Mouse (Mus musculus): ENCODE measurements around the gene Ttll1.

Ttll1 gene

DNA sequence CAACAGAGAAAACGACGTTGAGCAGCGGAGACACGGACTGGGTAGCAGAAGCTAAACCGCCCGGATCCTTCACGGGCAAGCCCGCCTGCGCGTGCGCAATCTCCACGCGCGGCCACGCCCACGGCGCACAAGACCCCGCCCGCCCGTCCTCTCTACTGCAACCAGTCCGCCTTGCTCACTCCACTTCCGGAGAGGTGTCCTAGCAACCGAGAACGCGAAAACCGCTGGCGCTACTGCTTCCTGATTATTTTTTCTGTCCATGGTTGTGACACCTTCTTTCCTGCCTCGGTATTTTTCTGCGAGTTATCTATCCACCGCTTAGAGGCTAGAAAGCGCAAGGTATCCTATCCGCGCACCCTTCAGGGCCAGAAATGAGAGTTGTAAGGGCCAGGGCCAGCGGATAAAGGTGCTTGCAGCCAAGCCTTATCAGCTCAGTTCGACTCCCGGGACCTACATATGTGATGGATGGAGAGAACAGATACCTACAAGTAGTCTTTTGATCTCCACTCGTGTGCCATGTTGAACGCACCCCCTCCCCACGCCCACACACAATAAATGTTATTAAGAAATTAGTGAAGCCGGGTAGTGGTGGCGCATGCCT, at the start of gene Ttll1:
Gene Ttll1, minus strand, starts transcription at position 89 of the 601 bp plus-strand sequence.
- DNase-seq (ENCODE audit: low read depth): peak; percentile 89

DNA sequence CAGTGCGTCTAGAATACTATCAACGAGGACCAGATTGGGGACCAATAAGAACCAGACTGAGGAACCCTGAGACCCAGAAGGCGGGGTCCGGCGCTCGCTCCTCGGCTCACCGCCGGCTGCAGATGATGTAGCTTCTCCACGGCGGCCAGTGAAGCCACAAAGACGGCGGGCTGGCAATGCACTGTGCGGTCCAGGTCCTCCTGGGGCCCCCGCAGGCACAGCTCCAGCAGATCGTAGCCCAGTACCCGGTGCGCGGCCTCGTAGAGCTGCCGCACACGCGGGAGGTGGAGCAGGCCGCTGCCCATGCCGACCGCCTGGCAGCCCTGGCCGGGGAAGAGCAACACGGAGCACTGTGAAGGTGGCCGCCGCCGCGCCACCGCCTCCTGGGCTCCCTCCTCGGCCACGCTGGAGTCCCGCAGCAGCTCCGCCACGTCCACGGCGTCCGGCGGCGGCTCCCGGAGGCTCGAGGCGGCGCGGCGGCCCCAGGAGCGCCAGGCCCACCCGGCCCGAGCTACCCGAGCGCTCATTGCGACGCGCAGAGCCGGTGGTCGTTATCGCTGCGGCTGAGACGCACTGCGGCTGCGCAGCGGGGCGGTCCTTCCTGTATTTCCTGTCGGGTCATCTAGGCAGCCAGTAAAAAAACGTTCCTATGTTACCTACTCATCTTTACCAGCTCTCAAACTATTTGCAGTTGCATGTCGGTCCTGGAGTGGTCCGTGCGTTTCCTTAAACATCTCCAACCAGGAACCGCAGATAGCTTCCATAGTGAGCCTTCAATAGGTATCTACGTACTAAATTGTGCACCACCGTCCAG, 44.7 kb upstream of the Ttll1 start:
- DNase-seq (ENCODE audit: low read depth): peak; percentile 49

DNA sequence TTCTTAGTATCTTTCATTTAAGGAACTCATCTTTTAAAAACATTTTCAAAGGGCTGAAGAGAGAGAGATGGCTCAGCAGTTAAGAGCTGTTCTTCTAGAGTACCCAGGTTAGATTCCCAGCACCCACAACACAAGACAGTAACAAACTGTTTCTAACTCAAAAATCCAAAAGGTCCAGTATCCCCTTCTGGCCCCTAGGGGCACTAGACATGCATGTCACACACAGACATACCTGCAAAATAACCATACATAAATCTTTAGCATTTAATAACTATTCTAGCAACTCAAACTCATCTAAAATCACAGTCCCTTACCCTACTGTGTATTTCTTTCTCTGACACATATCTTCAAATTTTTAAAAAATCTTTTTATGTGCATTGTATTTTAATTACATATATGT, 43.1 kb upstream of the Ttll1 start:
- no peak for DNase-seq (ENCODE audit: low read depth)

DNA sequence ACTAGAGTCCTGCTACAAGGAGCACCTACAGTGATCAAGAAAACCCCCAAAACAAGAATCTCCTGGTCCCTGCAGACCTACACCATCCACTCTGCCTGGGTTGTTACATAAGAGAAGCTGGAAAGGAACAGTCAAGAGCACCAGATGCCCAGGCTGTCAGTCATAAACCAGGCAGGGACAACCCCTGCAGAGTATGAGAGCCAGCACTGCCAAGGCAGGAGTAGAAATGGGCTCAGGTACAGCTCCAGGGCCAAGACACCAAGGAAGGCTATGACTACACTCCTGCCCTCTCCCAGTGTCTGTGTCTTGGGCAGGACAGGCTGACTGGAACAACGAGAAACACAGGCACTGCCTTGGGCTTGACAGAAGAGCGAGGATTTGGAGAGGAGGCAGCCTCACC, 39.4 kb upstream of the Ttll1 start:
- no peak for DNase-seq (ENCODE audit: low read depth)

DNA sequence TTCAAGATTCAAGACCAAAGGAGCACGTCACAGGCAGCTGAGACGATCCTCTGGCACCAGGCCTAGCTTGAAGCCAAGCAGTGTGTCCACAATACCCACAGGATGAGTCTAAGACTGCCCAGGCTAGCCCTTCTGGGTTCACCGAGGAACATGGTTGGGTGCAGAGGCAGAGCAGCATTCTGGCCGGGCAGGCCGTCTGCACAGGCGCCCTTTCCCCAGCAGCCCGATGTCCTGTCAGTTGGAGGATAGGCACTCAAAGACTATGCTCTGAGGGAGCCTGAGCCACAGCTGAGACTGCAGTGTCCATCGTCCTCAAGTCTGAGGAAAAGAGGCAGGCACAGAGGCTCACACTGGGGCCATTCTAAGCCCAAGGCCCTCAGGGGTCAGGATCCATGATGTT, 36.5 kb upstream of the Ttll1 start:
- no peak for DNase-seq (ENCODE audit: low read depth)

DNA sequence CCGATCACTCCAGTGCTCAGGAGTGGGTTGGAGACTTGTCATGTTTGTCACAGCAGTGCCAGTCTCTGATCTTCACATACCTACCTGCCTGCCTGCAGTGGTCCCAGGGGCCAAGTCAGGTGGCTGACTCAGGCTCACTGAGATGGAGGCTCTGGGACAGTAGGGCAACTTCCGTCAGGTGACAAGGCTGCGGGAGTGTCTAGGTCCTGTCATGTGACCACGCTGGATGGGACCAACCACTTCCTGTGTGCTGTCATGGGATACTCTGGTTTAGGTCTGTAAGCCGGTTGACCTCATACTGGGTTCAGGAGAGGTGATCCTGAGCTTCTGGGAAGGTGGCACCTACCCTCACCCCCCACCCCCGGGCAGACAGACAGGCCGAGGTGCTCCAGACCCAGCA, 35.3 kb upstream of the Ttll1 start:
- no peak for DNase-seq (ENCODE audit: low read depth)

DNA sequence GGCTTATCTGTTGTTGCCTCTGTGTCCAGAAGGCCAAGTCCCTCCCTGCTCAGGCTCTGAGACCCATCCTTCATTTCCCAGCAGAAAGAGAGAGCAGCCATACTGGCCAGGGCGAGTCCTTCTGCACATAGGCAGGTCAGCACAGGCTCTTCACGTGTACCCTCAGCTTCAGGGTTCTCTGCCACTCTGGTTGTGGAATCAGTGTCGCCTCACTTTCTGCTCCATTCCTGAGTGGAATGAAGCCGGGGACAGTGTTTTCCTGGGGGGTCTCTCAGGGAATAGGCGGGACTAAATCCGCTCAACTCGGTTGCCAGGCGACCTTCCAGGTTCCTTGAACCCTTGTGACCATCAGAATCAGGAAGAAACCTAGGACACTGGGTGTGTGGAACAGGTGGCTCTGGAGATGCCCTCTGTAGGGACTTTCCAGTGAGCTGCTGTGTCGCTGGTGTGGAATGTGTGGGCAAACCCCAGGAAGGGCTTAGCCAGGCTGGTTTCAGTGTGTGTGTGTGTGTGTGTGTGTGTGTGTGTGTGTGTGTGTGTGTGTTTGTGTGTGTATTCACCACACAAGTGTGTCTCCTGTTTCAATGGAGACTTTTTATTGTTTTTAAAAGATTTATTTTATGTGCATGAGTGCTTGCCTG, 31.1 kb upstream of the Ttll1 start:
- DNase-seq (ENCODE audit: low read depth): no peak

DNA sequence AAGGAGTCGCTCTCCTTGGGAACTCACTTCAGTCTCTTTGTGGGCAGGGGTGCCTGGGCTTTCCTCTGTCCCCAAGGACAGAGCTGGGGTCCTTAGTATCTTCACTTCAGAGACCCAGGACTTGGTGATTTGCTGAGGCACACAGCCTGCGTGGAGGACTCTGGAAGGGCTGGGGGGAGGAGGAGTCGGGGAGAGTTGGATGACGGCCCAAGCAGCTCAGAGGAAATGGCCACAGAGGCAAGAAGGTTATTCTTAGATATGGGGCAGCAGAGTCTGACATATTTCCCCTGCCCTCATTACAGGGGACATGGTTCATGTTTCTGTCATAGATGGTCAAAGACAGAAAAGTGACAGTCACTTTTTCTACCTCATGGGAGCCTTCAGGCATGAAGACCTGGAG, 29.2 kb upstream of the Ttll1 start:
- no peak for DNase-seq (ENCODE audit: low read depth)

DNA sequence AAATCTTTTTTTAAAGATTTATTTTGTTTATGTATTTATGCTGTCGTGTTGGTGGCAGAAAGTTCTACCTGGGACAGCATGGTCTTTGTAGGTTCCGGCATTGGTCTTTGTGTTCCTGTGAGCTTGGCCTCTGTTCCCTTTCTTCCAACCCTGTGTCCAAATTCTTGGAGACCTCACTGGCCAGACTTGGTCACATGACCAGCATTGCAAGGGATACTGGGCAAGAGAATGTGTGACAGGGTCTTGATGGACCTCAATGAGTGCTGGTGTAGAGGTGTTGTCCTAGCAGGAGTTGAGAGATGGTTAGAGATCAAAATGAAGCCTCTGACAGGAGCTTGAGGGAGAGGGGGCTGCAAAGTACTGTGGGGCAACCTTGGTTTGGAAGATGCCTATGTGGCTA, 28.2 kb upstream of the Ttll1 start:
- no peak for DNase-seq (ENCODE audit: low read depth)

DNA sequence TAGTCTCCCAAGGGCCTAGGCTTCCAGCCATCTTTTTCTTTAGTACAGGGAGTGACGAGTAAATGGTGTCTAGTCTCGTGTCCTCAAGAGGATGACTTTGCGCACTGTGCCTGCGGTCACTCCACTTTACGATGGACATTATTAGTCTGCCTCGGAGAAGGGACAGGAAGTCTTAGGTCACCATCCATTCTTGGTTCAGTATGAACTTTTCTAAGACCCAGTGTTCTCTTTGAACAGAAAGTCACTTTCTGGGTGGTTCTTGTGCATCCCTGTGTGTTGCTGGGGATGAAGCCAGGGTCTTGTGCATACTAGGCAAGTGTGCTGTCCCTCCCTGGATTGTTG, 25.2 kb upstream of the Ttll1 start:
- DNase-seq (ENCODE audit: low read depth): no peak

DNA sequence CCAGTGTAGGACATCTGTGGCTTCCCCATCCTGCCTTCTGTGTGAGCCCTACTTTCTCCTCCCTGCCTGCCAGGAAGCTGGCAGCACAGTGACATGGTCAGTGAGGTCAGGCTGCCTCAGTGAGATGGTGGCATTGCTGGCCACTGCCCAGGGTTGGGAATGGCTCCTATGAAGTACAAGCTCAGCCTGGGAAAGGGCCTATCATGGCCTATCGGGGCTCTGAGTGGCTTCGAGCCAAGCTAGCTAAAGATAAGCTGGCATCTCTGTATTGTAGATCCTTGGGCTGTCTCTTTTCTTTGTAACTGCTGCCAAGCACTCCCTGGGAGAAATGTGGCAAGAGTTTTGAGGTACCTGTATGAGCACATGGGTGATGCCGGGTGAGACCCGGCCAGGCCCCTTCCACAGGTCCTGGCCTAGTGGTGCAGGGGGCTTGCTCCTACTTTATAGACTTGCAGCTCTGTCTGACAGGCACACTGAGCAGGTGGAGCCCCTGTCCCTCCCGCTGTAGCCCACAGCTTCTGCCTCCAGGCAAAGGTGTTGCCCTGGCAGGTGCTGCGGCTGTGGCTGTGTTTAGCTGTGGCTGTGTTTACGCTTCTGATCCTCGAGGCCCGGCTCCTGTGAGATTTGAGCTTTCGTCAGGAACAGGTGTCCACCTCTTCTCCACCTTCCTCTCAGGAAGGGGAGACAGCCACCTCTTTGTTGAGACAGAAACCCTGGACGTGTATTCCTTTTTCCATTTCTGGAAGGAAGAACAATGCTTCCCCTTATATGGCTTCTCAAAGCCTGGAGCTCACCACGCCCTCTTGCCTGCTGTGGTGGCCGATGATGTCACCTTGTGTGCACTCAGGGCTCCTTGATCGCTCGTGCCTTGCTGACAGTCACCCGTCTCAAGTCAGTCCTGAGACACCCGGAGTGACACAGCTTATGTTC, 24.5 kb upstream of the Ttll1 start:
- DNase-seq (ENCODE audit: low read depth): no peak

DNA sequence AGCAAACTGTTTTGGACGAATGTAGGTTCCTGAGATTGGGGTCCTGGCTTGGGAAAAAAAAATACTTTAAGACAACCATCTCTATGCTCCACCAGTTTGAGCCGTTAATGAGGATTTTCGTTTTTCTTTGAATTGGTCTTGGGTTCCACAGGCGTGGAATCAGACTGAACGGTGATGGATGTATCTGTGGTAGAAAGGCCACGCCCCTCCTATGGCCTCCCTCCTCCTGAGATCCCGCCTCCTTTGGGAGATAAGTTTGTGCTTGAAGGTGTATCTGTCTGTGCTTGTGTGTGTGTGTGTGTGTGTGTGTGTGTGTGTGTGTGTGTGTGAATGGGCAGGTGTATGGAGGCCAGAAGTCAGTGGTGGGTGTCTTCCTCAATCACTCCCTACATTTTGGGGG, 21.9 kb upstream of the Ttll1 start:
- no peak for DNase-seq (ENCODE audit: low read depth)

DNA sequence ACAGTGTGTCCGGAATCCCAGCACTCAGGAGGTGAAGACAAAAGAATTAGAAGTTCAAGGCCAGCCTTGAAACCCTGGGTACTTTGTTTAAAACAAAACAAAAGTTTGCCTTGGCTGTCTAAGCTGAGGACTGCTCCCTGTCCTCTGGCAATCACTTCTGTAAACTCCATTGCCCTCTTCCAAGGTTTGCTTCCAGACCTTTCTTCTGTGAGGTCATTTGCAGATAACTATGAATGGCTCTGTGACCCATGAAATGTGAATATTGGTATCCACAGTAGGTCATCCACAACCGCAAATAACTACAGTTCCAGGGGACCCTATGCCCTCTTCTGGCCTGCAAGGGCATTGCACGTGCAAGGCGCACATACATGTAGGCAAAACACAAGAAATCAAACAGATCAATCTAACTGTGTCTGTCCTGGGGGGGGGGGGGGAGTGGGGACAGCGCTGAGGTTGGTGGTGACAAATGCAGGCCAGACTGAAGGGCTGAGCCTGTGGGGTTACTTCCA, 21.3 kb upstream of the Ttll1 start:
- DNase-seq (ENCODE audit: low read depth): no peak

DNA sequence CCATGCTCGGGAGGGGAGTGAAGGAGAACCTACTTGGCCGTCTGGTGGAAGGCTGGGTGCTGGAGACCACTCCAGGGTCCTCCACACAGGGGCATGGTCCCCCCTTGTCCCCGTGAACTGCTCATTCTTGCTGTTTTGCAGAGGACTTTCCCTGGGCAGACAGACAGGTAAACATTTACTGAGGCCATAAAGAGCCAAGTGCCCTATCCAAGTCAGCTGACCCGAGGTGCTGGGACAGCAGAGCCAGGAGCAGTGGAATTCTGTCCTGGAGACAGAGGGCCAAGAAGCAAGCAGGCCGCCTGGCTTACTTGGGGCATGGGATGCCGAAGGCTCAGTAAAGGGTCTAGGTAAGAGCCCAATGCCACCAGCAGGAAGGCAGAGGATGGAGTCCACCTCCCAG, 20.0 kb upstream of the Ttll1 start:
- DNase-seq (ENCODE audit: low read depth): no peak

DNA sequence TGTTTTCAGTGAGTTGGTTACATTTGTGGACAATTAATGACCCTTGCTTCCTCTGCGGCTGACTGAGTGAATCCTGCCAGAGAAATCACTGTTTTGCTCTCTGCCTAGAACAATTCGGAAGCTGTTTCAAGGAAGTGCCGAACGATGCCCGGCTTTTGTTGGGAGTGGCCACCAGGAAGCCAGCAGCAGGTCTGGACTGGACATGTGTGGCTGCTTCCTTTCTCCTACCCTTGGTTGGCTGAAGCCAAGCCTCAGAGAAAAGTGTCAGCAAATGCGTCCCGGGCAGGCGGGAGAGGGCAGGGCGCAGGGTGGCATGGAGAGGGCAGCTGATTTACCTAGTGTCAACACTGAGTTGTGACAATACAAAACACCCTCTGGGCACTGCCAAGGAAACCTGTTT, 19.5 kb upstream of the Ttll1 start:
- DNase-seq (ENCODE audit: low read depth): no peak

DNA sequence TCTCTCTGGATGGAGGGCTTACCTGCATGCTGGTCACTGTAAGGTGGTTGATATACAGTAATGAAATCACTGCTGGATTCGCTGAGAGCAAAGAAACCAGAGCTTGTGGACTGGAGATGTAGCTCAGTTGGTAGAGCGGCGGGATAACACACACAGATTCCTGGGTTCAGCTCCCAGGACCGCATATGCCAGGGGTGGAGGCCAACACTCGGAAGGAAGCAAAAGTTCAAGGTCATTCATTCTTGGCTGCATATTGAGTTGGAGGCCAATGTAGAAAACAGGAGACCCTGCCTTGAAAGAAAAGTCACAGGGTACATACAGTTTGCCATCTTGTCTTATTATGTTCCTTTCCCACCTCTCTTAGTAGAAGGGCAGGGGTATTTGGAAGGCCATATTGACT, 19.1 kb upstream of the Ttll1 start:
- DNase-seq (ENCODE audit: low read depth): no peak

DNA sequence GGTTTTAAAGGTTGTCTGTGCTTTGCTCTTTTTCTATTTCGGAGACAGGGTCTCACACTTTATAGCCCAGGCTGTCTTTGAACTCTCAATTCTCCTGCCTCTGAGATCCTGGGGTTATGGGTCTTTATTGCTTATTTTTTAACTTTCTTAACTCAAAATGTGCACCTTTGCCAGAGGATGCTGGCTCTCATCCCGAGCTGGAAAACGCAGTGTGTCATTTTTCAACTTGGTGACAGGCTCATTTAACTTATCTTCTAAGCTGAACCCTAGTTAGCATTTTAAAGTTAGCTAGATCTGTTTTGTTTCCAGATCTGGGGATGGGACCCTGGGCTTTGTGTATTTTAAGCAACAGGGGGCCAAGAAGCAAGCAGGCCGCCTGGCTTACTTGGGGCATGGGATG, 18.2 kb upstream of the Ttll1 start:
- no peak for DNase-seq (ENCODE audit: low read depth)

DNA sequence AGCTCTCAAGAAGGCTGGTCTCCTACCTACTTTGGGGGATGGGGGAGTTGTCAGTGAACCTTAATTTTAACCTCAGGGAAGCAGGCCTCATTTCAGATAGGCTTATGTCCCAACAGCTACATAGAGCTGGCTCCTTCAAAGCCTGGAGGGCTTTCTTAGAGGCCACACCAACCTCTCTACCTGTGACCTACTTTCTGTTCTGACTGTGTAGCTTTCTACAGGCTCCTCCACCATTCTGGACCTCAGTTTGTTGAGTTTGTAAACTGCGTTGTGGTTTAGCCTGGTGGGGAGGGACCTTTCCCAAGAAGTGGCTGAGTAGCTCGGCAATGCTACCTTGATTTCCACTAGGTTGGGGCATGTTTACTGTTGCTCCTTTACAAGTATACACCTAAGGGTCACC, 17.1 kb upstream of the Ttll1 start:
- DNase-seq (ENCODE audit: low read depth): no peak

DNA sequence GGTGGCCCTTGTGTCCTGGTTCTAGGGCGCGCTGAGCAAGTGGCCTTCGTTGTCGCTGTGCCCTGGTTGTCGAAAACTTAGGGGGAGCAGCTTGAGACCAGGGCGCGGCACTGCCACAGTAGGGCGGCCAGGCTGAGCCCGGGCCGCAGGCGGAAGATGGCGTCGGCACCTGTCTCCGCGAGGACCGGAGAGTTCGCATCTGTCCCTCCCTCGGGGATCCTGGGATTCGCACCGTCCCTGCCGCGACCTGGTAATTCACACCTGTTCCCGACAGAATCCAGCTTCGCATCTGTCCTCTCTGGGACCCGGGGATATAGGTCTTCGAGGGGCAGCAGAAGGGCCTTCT, 16.4 kb upstream of the Ttll1 start:
- DNase-seq (ENCODE audit: low read depth): no peak

DNA sequence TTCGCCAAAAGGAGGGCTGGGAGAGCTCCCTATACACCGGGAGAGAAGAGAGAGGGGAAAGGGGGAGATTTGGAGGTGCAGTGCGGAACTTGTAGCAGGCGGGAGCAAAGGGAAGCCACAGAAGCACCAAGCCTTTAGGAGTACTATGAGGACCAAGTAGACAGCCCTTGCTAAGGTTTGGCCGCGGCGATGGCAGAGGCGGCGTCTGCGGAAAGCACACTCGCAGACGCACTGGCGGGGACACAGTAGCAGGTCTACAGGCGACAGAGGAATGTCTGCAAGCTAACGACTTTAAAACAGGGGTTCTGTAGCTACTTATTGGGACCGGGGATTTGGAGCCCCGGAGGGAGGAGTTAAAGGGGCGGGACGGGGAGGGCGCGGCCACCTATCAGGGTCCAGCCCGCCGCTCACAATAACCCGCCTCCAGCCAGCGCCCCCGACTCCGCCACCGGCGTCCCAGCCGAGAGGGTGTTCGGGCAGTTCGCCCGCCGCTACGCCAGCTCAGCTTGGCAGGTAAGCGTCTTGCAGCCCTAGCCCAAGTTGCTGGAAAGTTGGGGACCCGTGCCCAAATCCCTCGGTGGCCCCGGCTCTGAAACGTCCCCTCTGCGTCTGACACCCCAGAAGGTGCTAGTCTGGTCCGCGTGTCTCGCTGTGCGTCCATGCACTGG, 15.9 kb upstream of the Ttll1 start, which contains the start of gene Bik:
Gene Bik, plus strand, starts transcription at position 439 of the 668 bp plus-strand sequence.
- no peak for DNase-seq (ENCODE audit: low read depth)

DNA sequence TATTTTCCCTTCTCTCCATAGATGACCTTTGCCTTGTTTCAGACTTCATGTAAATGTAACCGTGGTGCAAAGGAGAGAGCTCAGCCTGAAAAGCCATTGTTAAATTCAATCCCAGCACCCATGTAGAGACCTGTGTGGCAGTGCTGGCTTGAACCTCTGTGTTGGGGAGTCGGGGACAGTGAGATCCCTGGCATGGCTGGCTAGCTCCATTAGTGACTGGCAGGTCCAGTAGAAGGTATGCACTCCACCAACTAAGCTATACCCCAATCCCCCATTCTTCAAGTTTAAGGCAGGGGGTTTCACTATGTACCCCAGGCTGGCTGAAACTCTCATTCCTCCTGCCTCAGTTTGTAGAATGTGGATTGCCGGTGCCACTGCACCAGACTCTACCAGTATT, 13.6 kb upstream of the Ttll1 start:
- DNase-seq (ENCODE audit: low read depth): no peak
